Mouse (Mus musculus) 416B (cell line): Measurements from ENCODE around the gene Dnmbp.

ENCODE experiments used
- DNase-seq: peaks from one replicate; pipeline ENCODE4 v3.0.0; 2011; ENCODE audit warnings: low read depth

Dnmbp gene

GRCm38 (mm10) chr19:43801427-43802051, 138.5 kb downstream of the Dnmbp start:
- DNase-seq, result no peak

DNA sequence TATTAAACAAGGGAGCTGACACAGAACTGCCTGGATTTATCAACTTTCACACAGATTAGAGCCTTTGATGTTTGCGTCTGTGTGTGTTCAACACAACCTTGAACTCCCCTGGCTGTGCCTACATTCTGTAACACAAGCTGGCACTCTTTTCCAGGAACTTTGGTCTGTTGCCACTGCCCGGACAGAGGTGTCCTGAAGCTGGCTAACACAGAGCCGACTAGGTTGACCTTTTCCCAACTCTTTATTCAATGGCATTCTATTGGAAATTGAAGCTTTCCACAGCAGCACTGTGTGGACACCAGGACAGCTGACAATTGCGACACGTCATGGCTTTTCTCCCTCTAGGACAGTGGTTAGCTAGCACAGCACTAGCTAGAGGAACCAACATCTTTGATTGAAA, 142.8 kb downstream of the Dnmbp start:
- peak; percentile 46 for DNase-seq
